Mouse (Mus musculus) right cerebral cortex, adult 18-20 months (tissue): ENCODE data around the gene Cltb.
A peak's percentile ranks its signal among the peaks of the same experiment; 100 is the strongest.
"Not testable (repeated sequence)": the region's sequence is repeated elsewhere in the genome, so short reads cannot be mapped to it uniquely, and the experiment has no call there.

Experiments used
- DNase-seq: peaks from one replicate; pipeline ENCODE4 v3.0.0; 2022; ENCODE audit warnings: mixed read lengths

Cltb gene

GRCm38 (mm10) chr13:54610972-54611754, at the start of gene Cltb:
Cltb (minus strand) TSS chr13:54611344.
- DNase-seq = peak; percentile 93

- DNase-seq = no peak
Observed at GRCm38 (mm10) chr13:54660877-54661276, 49.7 kb upstream of the Cltb start.

DNA sequence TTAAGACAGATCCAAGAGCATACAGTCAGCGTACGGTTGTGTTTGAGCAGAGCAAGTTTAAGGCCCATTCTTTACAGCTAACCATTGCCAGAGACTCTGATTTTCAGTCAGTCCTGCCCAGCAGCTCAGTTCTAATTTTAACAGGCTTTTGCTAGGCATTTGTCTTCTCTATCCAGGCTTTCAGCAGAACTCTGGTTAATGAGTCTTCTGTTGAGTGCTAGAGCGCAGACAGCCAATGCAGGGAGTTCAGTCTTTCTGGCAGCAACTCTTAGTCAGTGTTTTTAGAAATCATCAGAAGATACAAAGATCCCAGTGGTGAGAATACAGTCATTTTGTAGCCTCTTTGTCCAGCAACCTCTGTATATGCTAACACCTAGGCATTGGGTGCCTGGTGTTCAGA, 39.3 kb upstream of the Cltb start:
- DNase-seq = no peak

DNA sequence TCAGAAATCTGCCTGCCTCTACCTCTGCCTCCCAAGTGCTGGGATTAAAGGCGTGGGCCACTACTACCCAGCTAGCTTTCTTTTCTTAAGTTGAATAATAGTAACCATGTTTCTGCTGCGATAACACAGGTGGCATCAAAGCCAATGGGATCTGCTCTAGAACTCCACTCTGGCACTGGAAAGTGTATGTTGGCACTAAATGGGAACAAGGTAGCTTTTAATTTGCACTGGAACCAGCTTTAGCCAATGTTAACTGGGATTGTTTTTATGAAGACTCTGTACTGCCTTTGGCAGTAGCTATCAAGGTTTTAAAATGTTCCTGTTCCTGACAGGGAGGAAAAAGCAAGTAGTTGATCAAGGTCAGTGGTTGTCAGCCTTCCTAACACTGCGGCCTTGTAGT, 23.9 kb upstream of the Cltb start:
- no peak for DNase-seq

GRCm38 (mm10) chr13:54632731-54633277, 21.7 kb upstream of the Cltb start:
- DNase-seq = no peak

GRCm38 (mm10) chr13:54629128-54629527, 18.0 kb upstream of the Cltb start:
- DNase-seq = no peak

DNA sequence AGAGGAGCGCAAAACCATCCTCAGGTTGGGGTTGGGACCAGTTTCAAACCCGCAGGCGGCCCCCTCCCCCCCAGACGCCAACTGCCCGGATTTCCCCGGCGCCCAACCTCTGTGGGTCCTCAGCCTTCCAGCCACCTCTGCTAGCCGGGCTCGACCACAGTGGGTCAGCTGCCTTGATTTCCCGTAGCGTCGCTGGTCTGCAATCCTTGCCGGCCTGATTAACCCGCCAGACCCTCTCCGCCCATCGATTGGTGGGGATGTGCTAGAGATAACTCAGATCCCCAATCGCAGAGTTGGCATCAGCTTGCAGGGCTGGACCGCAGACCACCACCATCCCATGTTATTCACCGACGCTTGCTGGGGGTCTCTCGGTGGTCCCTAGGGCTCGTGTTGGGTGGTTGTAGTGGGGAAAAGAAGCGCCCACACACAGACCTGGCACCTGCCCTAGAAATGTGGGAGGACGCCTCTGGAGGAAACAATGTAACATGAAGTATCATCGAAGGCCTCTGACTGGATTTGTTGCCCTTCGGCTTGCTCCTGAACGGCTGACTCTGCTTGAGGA, 10.9 kb upstream of the Cltb start:
- no peak for DNase-seq

DNA sequence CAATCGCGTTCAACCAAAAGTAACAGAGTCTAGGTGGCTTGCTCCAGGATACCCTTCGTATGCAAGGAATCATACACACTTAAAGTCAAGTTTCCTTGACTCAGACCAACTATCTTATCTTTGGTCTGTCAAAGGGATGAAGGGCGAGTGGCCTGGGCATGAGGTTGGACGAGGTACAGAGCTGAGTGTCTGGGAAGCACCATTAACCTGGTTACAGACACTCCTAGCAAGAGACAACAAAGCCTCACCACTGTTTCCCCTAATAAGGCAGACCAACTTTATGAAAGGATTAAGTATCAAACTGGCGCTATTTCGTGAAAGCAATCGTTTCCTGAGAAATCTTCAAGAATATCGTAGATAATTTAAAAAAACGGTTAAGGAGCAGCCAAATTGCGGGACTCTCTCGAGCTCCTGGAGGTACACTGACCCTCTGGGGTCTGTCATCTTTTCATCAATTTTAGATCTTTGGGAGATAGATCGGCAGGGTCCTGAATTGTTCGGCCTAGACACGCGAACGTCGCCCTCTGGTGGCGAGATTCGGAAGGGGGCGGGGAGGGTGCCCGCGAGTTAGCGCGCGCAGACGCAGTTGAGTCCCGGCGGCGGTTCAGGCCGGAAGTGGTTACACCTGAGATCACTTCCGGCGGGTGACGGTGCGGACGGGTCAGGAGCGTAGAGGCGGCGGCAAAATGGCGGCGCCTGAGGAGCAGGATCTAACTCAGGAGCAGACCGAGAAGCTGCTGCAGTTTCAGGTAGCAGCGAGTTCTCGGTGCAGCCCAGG, 10.2 kb upstream of the Cltb start, which contains the start of gene Faf2:
Gene Faf2, plus strand, starts transcription at position 630 of the 778 bp plus-strand sequence.
- DNase-seq = peak; percentile 98

GRCm38 (mm10) chr13:54616998-54617397, 5.9 kb upstream of the Cltb start:
- DNase-seq = no peak

GRCm38 (mm10) chr13:54616307-54616706, 5.2 kb upstream of the Cltb start:
- DNase-seq = no peak

DNA sequence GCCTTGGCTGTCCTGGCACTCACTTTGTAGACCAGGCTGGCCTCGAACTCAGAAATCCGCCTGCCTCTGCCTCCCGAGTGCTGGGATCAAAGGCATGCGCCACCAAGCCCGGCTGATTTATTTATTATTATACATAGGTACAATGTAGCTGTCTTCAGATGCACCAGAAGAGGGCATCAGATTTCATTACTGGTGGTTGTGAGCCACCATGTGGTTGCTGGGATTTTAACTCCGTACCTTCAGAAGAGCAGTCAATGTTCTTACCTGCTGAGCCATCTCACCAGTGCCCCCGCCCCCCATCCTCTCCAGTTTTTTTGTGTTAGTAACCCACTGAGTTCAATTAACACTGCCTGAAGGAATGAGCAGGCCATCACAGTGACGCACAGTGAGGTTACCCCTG, 2.0 kb upstream of the Cltb start:
- not testable (repeated sequence) for DNase-seq

DNA sequence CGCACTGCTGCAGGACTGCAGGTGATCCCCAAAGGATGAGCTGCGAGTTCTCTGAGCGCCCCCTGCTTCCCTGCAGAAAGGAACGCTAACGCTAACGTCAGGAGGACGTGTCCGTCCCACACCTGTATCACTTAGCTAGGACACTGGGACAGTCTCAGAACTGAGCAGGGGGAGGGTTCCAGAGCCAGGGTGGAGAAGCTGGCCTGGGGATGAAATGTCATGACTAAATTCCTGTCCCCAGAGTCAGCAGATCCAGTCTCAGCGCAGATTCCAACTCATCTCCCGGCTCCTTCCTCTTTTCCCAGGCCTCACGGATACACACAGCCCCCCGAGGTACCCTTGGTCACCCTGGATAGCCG, 552 bp downstream of the Cltb start:
- peak; percentile 43 for DNase-seq

GRCm38 (mm10) chr13:54609301-54609700, 1.8 kb downstream of the Cltb start:
- no peak for DNase-seq

GRCm38 (mm10) chr13:54608666-54609065, 2.5 kb downstream of the Cltb start:
- DNase-seq = peak; percentile 49

- no peak for DNase-seq
Observed at GRCm38 (mm10) chr13:54608002-54608401, 3.1 kb downstream of the Cltb start.

- no peak for DNase-seq
Observed at GRCm38 (mm10) chr13:54607204-54607603, 3.9 kb downstream of the Cltb start.

DNA sequence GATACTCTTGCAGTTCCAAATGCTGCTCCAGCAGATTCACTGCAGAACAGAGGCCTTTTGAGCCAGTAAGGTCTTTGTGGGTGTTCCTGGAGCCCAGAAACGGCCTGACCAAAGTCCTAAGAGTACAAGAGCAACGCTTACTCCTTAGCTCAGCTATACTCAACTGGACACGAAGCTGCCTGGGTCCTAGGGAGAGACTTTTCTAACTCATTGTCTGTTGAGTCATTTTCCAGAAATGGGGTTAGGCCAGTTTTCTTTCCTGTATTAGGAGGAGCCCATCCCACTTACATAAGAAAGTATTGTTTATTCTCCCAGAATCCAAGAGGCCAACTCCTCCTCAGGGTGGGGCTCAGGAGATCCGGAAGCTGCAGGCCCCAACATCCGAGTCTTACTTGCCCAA, 5.7 kb downstream of the Cltb start:
- no peak for DNase-seq

DNA sequence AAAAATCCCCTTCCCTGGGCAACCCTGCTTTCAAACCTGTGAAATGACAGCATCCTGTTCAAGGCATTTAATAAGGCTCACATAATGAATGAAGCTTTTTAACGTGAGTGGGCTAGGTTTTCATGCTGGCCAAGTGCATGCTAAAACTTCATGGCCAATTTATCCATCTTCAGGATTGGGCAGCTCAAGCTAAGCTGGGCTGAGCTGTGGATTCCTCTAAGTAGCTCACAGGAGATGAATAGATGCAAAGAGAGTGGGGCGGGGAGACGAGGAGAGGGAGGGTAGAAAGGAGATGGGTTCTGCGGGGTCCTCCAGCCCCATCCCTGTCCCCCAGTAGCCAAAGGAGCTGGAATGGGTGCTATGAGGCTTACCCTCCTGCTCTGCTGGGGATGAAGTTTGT, 6.9 kb downstream of the Cltb start:
- no peak for DNase-seq

DNA sequence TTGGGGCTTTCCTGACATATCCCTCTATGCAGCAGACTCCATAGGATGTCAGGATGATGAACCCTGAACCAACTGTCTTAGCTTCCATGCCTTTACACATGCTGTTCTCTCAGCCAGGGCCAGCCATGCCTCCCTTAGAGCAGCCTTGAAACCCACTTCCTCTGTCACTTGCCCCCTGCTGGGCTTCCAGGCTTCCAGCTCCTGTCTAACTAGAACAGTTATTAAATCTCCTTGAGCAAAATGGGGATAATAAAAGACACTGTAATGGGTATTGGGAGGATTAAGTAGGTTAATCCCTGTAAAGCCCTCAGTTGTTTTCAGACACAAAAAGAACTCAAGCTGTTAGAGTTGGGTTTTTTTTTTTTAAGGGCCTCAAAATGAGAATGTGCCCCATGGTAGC, 7.6 kb downstream of the Cltb start:
- no peak for DNase-seq

GRCm38 (mm10) chr13:54602639-54603111, 8.5 kb downstream of the Cltb start:
- DNase-seq = no peak

GRCm38 (mm10) chr13:54598622-54599143, 12.5 kb downstream of the Cltb start:
- DNase-seq = no peak

- DNase-seq = no peak
Observed at GRCm38 (mm10) chr13:54596870-54597269, 14.3 kb downstream of the Cltb start.

DNA sequence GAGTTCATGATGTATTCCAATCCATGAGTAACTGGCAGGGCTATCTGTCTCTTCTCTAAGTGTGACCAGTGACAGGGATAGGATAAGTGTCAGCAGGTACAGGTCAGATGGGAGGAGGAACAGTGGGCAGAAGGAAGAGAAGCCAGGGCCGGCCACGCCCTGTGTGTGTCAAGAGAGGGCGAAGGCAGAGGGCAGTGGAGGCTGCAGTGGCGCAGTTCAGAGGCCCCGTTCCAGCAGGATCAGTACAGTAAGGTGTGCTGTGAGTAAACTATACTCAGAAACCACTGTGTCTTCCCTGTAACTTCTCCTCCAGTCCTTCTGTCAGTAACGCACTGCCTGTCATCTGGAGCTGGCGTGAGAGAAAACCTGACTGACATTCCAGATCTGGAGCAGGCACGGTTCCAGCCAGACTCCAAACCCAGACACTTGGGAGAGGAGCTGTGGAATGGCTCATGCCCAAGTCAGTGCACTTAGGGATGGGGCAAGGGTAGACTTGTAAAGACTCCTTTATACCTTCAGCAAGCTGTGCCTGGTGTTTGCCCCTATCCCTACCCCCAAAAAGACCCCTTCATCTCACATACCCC, 14.9 kb downstream of the Cltb start:
- DNase-seq = no peak
